Mouse (Mus musculus): ENCODE results near the gene Tab2.

DNA sequence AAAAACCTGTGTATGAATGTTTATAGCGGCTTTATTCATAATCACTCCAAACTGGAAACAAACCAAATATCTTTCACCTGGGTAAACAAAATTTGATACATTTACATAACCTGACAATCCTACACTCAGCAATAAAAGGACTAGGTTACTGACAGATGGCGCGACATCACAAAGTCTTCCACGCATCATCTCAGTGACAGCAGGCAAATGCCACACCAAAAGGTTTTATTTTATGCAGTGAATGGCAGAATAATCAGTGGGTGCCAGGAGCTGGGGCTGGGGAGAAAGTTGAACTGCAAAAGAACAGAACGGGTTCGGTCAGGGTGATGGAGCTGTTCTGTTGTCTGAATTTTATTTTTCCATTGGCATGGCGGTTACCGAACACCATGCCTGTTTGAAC lies 31.5 kb upstream of the Tab2 start:
- no peak for TF ChIP-seq POLR2A (IDR thresholded peaks at IDR 0.05; ENCODE audit: low read depth, low read length)
- no peak for TF ChIP-seq CTCF (IDR thresholded peaks at IDR 0.05; ENCODE audit: extremely low read depth, insufficient read depth, insufficient read length, insufficient replicate concordance)
